19 mouse cellular contexts compared by ENCODE assay signal in genomic region chr2:33801760-33802159, GRCm38 (mm10).
DNase-seq lines count a peak whose midpoint lies in the region; ATAC-seq and TF ChIP-seq lines count a peak whose summit lies in the region.
"Had no signal": no experiment of that assay in that cellular context is flagged by ENCODE, and none has a peak within 500 bp of the region (broad histone marks: within the 10 kb centered on the region; RNA-seq: fewer than 3 reads in every experiment).

No protein-coding gene starts in this region.

- DNase-seq in forebrain, embryonic 14.5 days (ENCODE audit: low spot score), result no peak
- peak; percentile 68 for DNase-seq in brain, adult 2 months (ENCODE audit: low read depth, low spot score)
- DNase-seq in limb, embryonic 14.5 days (ENCODE audit: low spot score), result no peak
- no peak for DNase-seq in layer of hippocampus, adult 18-20 months (ENCODE audit: low spot score in 2 of 2)
- no peak for DNase-seq in layer of hippocampus, adult 2 months (ENCODE audit: low spot score in 2 of 2)
- DNase-seq: adrenal gland, adult 2 months; B cell, adult 2 months; cerebellum, postnatal 10 days; embryo, embryonic 11 days; kidney, adult 2 months; kidney, postnatal 10 days; left cerebral cortex, postnatal 4 days; thymus, postnatal 25 days had no signal

- no peaks in the 10 kb centered on the region for H3K9me3 ChIP-seq in forebrain, embryonic 14.5 days (replicated peaks; ENCODE audit: control insufficient read depth, low read length)
- H3K9me3 ChIP-seq in forebrain, embryonic 15.5 days, result no peaks in the 10 kb centered on the region
- no peaks in the 10 kb centered on the region for H3K9me3 ChIP-seq in hindbrain, embryonic 15.5 days
- H3K9me3 ChIP-seq in hindbrain, embryonic 16.5 days (ENCODE audit: control insufficient read depth, low read length), result no peaks in the 10 kb centered on the region
- H3K9me3 ChIP-seq in limb, embryonic 14.5 days (ENCODE audit: control insufficient read depth, low read length), result no peaks in the 10 kb centered on the region
- H3K9me3 ChIP-seq: forebrain, embryonic 10.5 days had no signal

- no peak overlapping the region for H3K9ac ChIP-seq in forebrain, embryonic 14.5 days (ENCODE audit: low read length)
- no peak overlapping the region for H3K9ac ChIP-seq in forebrain, embryonic 15.5 days (replicated peaks)
- H3K9ac ChIP-seq in hindbrain, embryonic 15.5 days, result no peak overlapping the region
- no peak overlapping the region; the same call in 1 of the 2 replicates for H3K9ac ChIP-seq in hindbrain, embryonic 16.5 days (ENCODE audit: low read depth, low read length)
- no peak overlapping the region for H3K9ac ChIP-seq in limb, embryonic 14.5 days (ENCODE audit: low read depth, low read length, severe bottlenecking)
- H3K9ac ChIP-seq: liver, embryonic 14.5 days had no signal

- no peak overlapping the region for H3K4me2 ChIP-seq in forebrain, embryonic 14.5 days (ENCODE audit: low read length)
- H3K4me2 ChIP-seq in forebrain, embryonic 15.5 days (replicated peaks), result no peak overlapping the region
- no peak overlapping the region for H3K4me2 ChIP-seq in hindbrain, embryonic 15.5 days
- H3K4me2 ChIP-seq in hindbrain, embryonic 16.5 days (ENCODE audit: low read length), result no peak overlapping the region
- H3K4me2 ChIP-seq in limb, embryonic 14.5 days (replicated peaks; ENCODE audit: low read depth, low read length, severe bottlenecking), result no peak overlapping the region

- H3K27ac ChIP-seq in forebrain, embryonic 14.5 days (ENCODE audit: low read depth, low read length), result 0 out of 2 replicates have a peak overlapping the region, but pooled peaks have one; percentile 14
- H3K27ac ChIP-seq in forebrain, embryonic 15.5 days (replicated peaks), result no peak overlapping the region
- H3K27ac ChIP-seq in hindbrain, embryonic 15.5 days (replicated peaks), result 0 out of 2 replicates have a peak overlapping the region, but pooled peaks have one; percentile 18
- no peak overlapping the region for H3K27ac ChIP-seq in hindbrain, embryonic 16.5 days (ENCODE audit: low read depth, low read length)
- no peak overlapping the region for H3K27ac ChIP-seq in limb, embryonic 14.5 days (replicated peaks; ENCODE audit: low read depth, low read length)
- H3K27ac ChIP-seq in layer of hippocampus, adult 2 months, result no peak overlapping the region
- H3K27ac ChIP-seq: liver, embryonic 14.5 days had no signal

- no peaks in the 10 kb centered on the region; the same call in 1 of the 2 replicates for H3K27me3 ChIP-seq in forebrain, embryonic 14.5 days (replicated peaks; ENCODE audit: control insufficient read depth, insufficient read depth, low read length)
- H3K27me3 ChIP-seq in forebrain, embryonic 15.5 days, result no peaks in the 10 kb centered on the region
- H3K27me3 ChIP-seq in hindbrain, embryonic 15.5 days, result no peaks in the 10 kb centered on the region
- H3K27me3 ChIP-seq in hindbrain, embryonic 16.5 days (replicated peaks; ENCODE audit: control insufficient read depth, insufficient read depth, low read length), result no peaks in the 10 kb centered on the region
- no peaks in the 10 kb centered on the region for H3K27me3 ChIP-seq in limb, embryonic 14.5 days (ENCODE audit: control insufficient read depth, insufficient read depth, low read length)

- H3K36me3 ChIP-seq in forebrain, embryonic 14.5 days (ENCODE audit: control insufficient read depth, insufficient read depth, low read length), result peaks cover 48% of the 10 kb centered on the region
- peaks cover 16% of the 10 kb centered on the region for H3K36me3 ChIP-seq in forebrain, embryonic 15.5 days
- H3K36me3 ChIP-seq in hindbrain, embryonic 15.5 days, result no peaks in the 10 kb centered on the region
- peaks cover 9% of the 10 kb centered on the region for H3K36me3 ChIP-seq in hindbrain, embryonic 16.5 days (ENCODE audit: control insufficient read depth, insufficient read depth, low read length)
- H3K36me3 ChIP-seq in limb, embryonic 14.5 days (ENCODE audit: control insufficient read depth, insufficient read depth, low read length), result peaks cover 37% of the 10 kb centered on the region

- 37% methylated on average over 13 of the region's 13 CpGs for WGBS in forebrain, embryonic 14.5 days
- WGBS in forebrain, embryonic 15.5 days, result 42% methylated on average over 13 of the region's 13 CpGs
- WGBS in hindbrain, embryonic 15.5 days, result 62% methylated on average over 13 of the region's 13 CpGs
- 49% methylated on average over 13 of the region's 13 CpGs for WGBS in hindbrain, embryonic 16.5 days
- WGBS in limb, embryonic 14.5 days, result 23% methylated on average over 13 of the region's 13 CpGs

- no peak for ATAC-seq in forebrain, embryonic 14.5 days
- no peak for ATAC-seq in forebrain, embryonic 15.5 days (replicated peaks)
- no peak for ATAC-seq in hindbrain, embryonic 15.5 days (ENCODE audit: low FRiP score, low read depth)
- no peak for ATAC-seq in hindbrain, embryonic 16.5 days
- 0 out of 2 replicates have a peak, but pooled peaks have one; percentile 13 for ATAC-seq in limb, embryonic 14.5 days (ENCODE audit: low FRiP score, low read depth)
- ATAC-seq: inflammation-experienced regulatory T-cells, adult 6 months had no signal

- no peak overlapping the region for H3K4me3 ChIP-seq in forebrain, embryonic 14.5 days (ENCODE audit: low read depth, low read length)
- no peak overlapping the region for H3K4me3 ChIP-seq in forebrain, embryonic 15.5 days
- H3K4me3 ChIP-seq in hindbrain, embryonic 15.5 days, result no peak overlapping the region
- H3K4me3 ChIP-seq in hindbrain, embryonic 16.5 days (ENCODE audit: low read length), result no peak overlapping the region
- no peak overlapping the region for H3K4me3 ChIP-seq in limb, embryonic 14.5 days (replicated peaks; ENCODE audit: low read length)
- H3K4me3 ChIP-seq in layer of hippocampus, adult 2 months, result no peak overlapping the region
- H3K4me3 ChIP-seq: forebrain, embryonic 10.5 days had no signal

- no peaks in the 10 kb centered on the region for H3K4me1 ChIP-seq in forebrain, embryonic 14.5 days (ENCODE audit: control insufficient read depth, insufficient read depth, low read length)
- peaks cover 28% of the 10 kb centered on the region for H3K4me1 ChIP-seq in forebrain, embryonic 15.5 days
- peaks cover 36% of the 10 kb centered on the region for H3K4me1 ChIP-seq in hindbrain, embryonic 15.5 days (replicated peaks)
- H3K4me1 ChIP-seq in hindbrain, embryonic 16.5 days (ENCODE audit: control insufficient read depth, insufficient read depth, low read depth, low read length), result peaks cover 4% of the 10 kb centered on the region; the same call in 1 of the 2 replicates
- H3K4me1 ChIP-seq in limb, embryonic 14.5 days (ENCODE audit: control insufficient read depth, insufficient read depth, low read length), result peaks cover 14% of the 10 kb centered on the region

- no peak for TF ChIP-seq POLR2A in limb, embryonic 14.5 days (IDR thresholded peaks at IDR 0.05; ENCODE audit: borderline replicate concordance, extremely low read depth, insufficient read depth, insufficient read length)

- no peak for TF ChIP-seq CTCF in layer of hippocampus, adult 2 months (conservative IDR thresholded peaks at IDR 0.05)

Comparison
In these comparisons a context has a peak if more than half of its experiments do, and no peak if none do; other contexts are left out.
1. H3K27ac ChIP-seq: peak in forebrain, embryonic 14.5 days (single experiment) and hindbrain, embryonic 15.5 days (single experiment); none in forebrain, embryonic 15.5 days (single experiment), hindbrain, embryonic 16.5 days (single experiment), limb, embryonic 14.5 days (single experiment) and layer of hippocampus, adult 2 months (single experiment).